8 mouse cellular contexts compared by ENCODE assay signal in genomic region chr17:84189127-84189854, GRCm38 (mm10). TPM values are rescaled to one million over a fixed set of nuclear protein-coding genes. Genes with fewer than 3 reads are reported as not detected.
DNase-seq lines count a peak whose midpoint lies in the region; ATAC-seq and TF ChIP-seq lines count a peak whose summit lies in the region.

No protein-coding gene starts in this region.

- H3K4me2 ChIP-seq in forebrain, embryonic 15.5 days (replicated peaks): peak overlapping the region; percentile 86; the same call in 1 of the 2 replicates
- peak overlapping the region; percentile 96; the same call in 1 of the 2 replicates for H3K4me2 ChIP-seq in midbrain, embryonic 15.5 days

- DNase-seq in heart, adult 18-20 months: peak; percentile 59 to 64
- DNase-seq in heart, postnatal 25 days (ENCODE audit: low spot score): no peak
- DNase-seq in ES-E14 (ENCODE audit: low read depth, low spot score): no peak
- DNase-seq in kidney, adult 8-10 months: peak; percentile 48 to 50
- DNase-seq in left cerebral cortex, adult 9 months (ENCODE audit: low spot score in 2 of 2): no peak
- no peak for DNase-seq in right cerebral cortex, adult 18-20 months

- intact Hi-C loops in heart, postnatal 25 days (cut with DNase I): loop anchor here (1.0 kb wide), 1 partner anchor 75 kb away; no protein-coding TSS in a partner anchor

- H3K27ac ChIP-seq in ES-E14 (ENCODE audit: insufficient read depth, low read depth, low read length, poor library complexity, severe bottlenecking): peak overlapping the region; percentile 99
- peak overlapping the region; percentile 89 for H3K27ac ChIP-seq in forebrain, embryonic 15.5 days (replicated peaks)
- H3K27ac ChIP-seq in midbrain, embryonic 15.5 days: peak overlapping the region; percentile 79; the same call in 1 of the 2 replicates

- ATAC-seq in forebrain, embryonic 15.5 days (replicated peaks): no peak
- ATAC-seq in midbrain, embryonic 15.5 days (replicated peaks): no peak

- H3K36me3 ChIP-seq in ES-E14 (ENCODE audit: control insufficient read depth, insufficient read depth, low read length, poor library complexity, severe bottlenecking): peaks cover 30% of the 10 kb centered on the region
- H3K36me3 ChIP-seq in forebrain, embryonic 15.5 days: peaks cover 5% of the 10 kb centered on the region; the same call in 1 of the 2 replicates
- H3K36me3 ChIP-seq in midbrain, embryonic 15.5 days (replicated peaks): no peaks in the 10 kb centered on the region

- no peaks in the 10 kb centered on the region for H3K9me3 ChIP-seq in ES-E14 (ENCODE audit: control insufficient read depth, insufficient read depth, low read depth, low read length)
- H3K9me3 ChIP-seq in forebrain, embryonic 15.5 days: no peaks in the 10 kb centered on the region
- H3K9me3 ChIP-seq in midbrain, embryonic 15.5 days: no peaks in the 10 kb centered on the region

- H3K4me1 ChIP-seq in ES-E14 (ENCODE audit: control insufficient read depth in 2 of 2, insufficient read depth in 2 of 2, low read length in 2 of 2, poor library complexity in 1 of 2): peaks cover 3 to 9% of the 10 kb centered on the region in 2 experiments; a peak in 2 of 4 replicates
- peaks cover 34% of the 10 kb centered on the region for H3K4me1 ChIP-seq in forebrain, embryonic 15.5 days
- peaks cover 29% of the 10 kb centered on the region for H3K4me1 ChIP-seq in midbrain, embryonic 15.5 days

- H3K9ac ChIP-seq in ES-E14 (ENCODE audit: insufficient read depth, low read depth, low read length, poor library complexity, severe bottlenecking): peak overlapping the region; percentile 94
- H3K9ac ChIP-seq in forebrain, embryonic 15.5 days (replicated peaks): 0 out of 2 replicates have a peak overlapping the region, but pooled peaks have one; percentile 49
- no peak overlapping the region for H3K9ac ChIP-seq in midbrain, embryonic 15.5 days

- peak overlapping the region; percentile 82 to 98; a peak in 3 of 4 replicates for H3K4me3 ChIP-seq in ES-E14 (ENCODE audit: insufficient read depth in 1 of 2, low read depth in 1 of 2, low read length in 2 of 2, poor library complexity in 1 of 2, severe bottlenecking in 1 of 2)
- peak overlapping the region; percentile 73; the same call in 1 of the 2 replicates for H3K4me3 ChIP-seq in forebrain, embryonic 15.5 days
- no peak overlapping the region for H3K4me3 ChIP-seq in midbrain, embryonic 15.5 days

- peaks cover 7% of the 10 kb centered on the region; the same call in 1 of the 2 replicates for H3K27me3 ChIP-seq in forebrain, embryonic 15.5 days
- H3K27me3 ChIP-seq in midbrain, embryonic 15.5 days (replicated peaks): peaks cover 14% of the 10 kb centered on the region; the same call in 1 of the 2 replicates

- 69% methylated on average over 5 of the region's 5 CpGs for WGBS in forebrain, embryonic 15.5 days
- 78% methylated on average over 5 of the region's 5 CpGs for WGBS in midbrain, embryonic 15.5 days

- in situ Hi-C loops in ES-E14 (cut with MboI; ENCODE audit: low sequenced_read_pairs in 2 of 2, unreplicated experiment in 2 of 2): no loop called here

TF ChIP-seq in ES-E14, 5 proteins besides CTCF, POLR2A, EP300 and RAD21:
- TF ChIP-seq ZC3H11A (IDR thresholded peaks at IDR 0.05; ENCODE audit: borderline replicate concordance, low read depth, low read length) (no peak), HCFC1 (IDR thresholded peaks at IDR 0.05; ENCODE audit: borderline replicate concordance, insufficient read depth, low read length) (no peak), ZNF384 (IDR thresholded peaks at IDR 0.05; ENCODE audit: low read depth, low read length) (no peak), CHD2 (IDR thresholded peaks at IDR 0.05; ENCODE audit: low read depth, low read length) (no peak), MAFK (IDR thresholded peaks at IDR 0.05; ENCODE audit: insufficient read depth, low read depth, low read length) (no peak)
TF ChIP-seq in ES-E14: peak in this region for 0.

RNA-seq across cellular contexts. Expression of gene Zfp36l2, which starts 1.5 kb away (rescaled TPM):
- 10 to 100 TPM; 18.7 to 22.8 TPM for total RNA-seq in heart, adult 18-20 months (2021)
- 10 to 100 TPM; 23.3 to 31.3 TPM for total RNA-seq in heart, postnatal 25 days (2021)
- total RNA-seq in ES-E14 (2012; rRNA removed): 11.0 and 12.6 TPM in 2 replicates
- polyA plus RNA-seq in forebrain, embryonic 15.5 days (2015; fragmentation: Nextera tagmentation; extraction: Ambion mirVana): 4.7 and 4.9 TPM in 2 replicates
- polyA plus RNA-seq in midbrain, embryonic 15.5 days (2015; fragmentation: Nextera tagmentation; extraction: Ambion mirVana): 4.0 and 4.4 TPM in 2 replicates

Comparison
In these comparisons a context has a peak if more than half of its experiments do, and no peak if none do; other contexts are left out.
1. DNase-seq: peak in heart, adult 18-20 months (2 of 2) and kidney, adult 8-10 months (2 of 2); none in heart, postnatal 25 days (single experiment), ES-E14 (single experiment), left cerebral cortex, adult 9 months (0 of 2) and right cerebral cortex, adult 18-20 months (single experiment).
2. Peak in every context shown above with its lines, with median percentiles within 50 percentile points of each other: H3K27ac ChIP-seq.